Mouse (Mus musculus): ENCODE measurements around the gene Sox5.

DNA sequence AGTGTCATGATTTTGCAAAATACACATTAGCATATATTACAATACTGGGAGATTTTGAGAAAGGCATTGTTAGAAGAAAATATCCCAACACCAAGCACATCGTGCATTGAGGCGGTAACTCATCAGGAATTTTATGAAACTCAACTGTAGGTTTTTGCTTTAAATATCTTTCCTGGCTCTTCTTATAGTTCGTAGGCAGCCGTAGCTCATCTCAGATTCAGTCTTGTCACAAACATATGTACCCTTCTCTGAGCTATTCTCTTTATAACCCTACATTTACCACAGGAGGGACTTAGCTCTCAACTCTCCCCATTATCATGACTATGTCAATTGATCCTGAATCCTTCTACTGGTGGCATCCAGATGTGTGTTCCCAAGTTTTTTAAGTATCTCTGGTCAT is 705.4 kb downstream of the Sox5 start:
- TF ChIP-seq POLR2A (IDR thresholded peaks at IDR 0.05; ENCODE audit: low read depth, low read length) = no peak
- TF ChIP-seq CTCF (IDR thresholded peaks at IDR 0.05; ENCODE audit: borderline replicate concordance, insufficient read depth, low read length) = no peak

All from embryonic fibroblast, embryonic 13.5 days (primary cell).